Mouse (Mus musculus): ENCODE measurements around the gene Xkr8.
A peak's percentile ranks its signal among the peaks of the same experiment; 100 is the strongest.
"Not testable (repeated sequence)": the region's sequence is repeated elsewhere in the genome, so short reads cannot be mapped to it uniquely, and the experiment has no call there.

The Xkr8 gene

DNA sequence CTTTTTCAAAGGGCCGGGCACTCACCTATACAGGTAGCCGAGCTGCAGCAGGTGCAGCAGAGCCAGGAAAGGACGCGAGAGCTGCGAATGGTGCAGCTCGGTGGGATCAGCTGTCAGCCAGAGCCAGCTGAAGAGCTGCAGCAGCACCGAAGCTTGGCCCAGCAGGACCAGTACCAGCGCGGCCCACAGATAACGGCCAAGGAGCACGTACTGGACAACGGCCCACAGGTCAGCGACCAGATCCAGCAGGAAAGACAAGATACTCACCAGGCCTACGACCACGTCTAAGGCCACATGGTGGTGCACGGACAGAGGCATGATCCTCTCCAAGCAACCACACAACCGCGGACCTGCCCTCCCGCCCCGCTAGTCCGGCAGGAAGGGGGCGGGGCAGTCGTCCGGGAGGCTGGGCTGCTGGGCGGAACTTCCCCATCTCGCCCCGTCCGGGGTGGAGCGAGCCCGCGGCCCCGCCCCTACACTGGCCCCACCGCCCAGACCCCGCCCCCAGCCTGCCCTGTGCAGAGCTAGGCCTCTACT, at the start of gene Xkr8:
Xkr8 (minus strand) TSS at position 399 of the 537 bp plus-strand sequence.
- DNase-seq (ENCODE audit: low spot score) = peak; percentile 69

- no peak for DNase-seq (ENCODE audit: low spot score)
Measured at GRCm38 (mm10) chr4:132780288-132780687, 47.9 kb upstream of the Xkr8 start.

DNA sequence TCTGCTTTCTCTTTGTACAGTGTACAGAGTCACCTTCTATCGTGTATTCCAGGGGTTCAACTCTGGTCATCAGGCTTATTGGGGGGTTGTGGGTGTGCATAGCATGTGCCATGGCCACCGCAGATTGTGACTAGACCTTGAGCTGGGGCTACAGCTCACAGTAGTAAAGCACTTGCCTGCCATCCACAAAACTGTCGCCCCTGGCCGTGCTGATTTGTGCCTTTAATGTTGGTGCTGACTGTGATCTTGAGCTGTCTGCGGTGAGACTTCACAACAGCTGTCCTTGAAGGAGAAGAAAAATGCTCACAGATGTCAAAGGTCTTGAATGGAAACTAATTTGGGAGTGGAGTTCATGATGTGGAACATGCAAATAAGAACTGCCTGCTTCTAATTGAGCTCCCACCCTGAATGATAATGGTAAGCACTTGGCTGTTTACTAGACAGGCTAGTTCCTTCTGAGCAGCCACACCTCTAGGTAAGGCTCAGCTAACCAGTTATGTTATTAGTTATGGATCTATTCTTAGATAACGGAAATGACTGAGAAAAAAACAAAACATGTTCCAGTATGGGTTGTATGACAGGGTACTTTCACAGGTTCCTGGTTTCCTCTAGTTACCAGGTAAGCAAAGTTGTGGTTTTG, 46.3 kb upstream of the Xkr8 start:
- DNase-seq (ENCODE audit: low spot score) = no peak

GRCm38 (mm10) chr4:132776764-132777163, 44.4 kb upstream of the Xkr8 start:
- DNase-seq (ENCODE audit: low spot score) = peak; percentile 30

DNA sequence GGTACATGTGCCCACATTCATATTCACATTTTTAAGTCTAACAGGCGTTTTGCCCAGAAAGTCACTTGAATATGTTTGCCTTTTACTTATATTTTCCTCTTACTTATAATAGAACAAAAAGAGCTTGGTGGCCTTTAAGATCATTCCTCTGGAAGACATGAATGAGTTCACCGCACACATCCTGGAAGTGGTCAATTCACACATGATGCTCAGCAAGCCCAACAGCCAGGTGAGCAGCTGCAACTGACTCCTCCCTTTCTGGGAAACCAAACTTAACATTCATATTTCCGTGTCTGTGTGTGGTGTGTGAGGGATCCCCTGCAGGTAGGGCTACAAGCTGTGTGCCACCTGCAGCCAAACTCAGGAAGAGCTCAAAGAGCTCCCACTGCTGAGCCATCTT, 42.6 kb upstream of the Xkr8 start:
- no peak for DNase-seq (ENCODE audit: low spot score)

DNA sequence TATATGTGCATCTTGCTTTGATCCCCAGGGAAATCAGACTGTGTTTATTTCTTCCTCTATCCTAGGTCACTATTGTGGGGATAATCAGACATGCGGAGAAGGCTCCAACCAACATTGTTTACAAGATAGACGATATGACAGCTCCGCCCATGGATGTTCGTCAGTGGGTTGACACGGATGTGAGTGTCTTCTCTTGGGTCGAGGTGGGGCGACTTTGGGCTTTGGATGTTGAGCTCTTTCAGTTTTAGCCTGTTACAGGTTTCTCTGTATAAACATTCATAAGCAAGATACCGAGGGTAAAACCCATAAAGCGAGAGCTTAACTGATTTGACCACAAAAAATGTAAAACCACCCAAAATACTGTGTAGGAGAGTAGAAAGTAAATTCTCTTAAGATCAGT, 39.4 kb upstream of the Xkr8 start:
- no peak for DNase-seq (ENCODE audit: low spot score)

DNA sequence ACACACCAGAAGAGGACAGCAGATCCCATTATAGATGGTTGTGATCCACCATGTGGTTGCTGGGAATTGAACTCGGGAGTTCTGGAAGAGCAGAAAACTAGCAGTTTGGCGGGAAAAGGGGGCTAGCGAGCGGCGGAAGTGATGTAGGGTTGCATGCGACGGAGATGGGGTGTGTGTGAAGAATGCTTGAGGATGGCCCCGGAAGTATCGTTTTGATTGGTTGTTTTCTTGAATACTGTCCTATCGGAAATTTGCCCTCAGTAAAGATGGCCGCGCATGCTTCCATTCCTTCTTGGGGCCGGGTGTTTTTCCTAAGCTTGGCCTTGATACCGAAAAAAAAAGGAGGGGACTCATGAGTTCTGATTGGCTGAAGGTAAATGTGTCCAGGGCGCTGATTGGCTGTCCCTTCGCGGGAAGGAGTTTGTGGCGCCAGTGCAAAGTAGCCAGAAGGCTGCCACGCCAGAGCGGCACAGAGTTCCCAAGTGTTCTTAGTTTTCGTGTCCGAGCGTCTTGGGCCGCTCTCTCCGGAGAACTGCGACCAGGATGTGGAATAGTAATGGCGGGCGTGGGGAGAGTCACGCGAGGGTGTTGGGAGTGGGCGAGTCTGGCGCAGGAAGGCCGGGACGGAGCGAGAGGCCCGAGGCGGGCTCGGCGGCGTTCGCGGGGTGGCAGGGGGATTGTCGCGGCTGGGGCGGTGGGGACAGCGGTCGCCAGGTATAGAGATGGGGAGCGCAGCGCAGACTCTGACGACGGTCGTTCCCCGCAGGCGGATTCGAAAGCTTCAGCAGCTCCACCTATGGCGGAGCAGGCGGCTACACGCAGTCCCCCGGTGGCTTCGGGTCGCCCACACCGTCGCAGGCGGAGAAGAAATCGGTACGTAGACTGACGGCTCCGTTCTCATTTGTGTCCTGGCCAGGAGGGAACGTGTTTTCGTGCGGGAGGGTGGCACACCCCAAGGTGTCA, 35.8 kb upstream of the Xkr8 start, which contains the start of gene Rpa2:
Rpa2 (plus strand) TSS at position 419 of the 963 bp plus-strand sequence.
- DNase-seq (ENCODE audit: low spot score) = peak; percentile 93

GRCm38 (mm10) chr4:132763125-132763524, 30.8 kb upstream of the Xkr8 start:
- DNase-seq (ENCODE audit: low spot score) = not testable (repeated sequence)

DNA sequence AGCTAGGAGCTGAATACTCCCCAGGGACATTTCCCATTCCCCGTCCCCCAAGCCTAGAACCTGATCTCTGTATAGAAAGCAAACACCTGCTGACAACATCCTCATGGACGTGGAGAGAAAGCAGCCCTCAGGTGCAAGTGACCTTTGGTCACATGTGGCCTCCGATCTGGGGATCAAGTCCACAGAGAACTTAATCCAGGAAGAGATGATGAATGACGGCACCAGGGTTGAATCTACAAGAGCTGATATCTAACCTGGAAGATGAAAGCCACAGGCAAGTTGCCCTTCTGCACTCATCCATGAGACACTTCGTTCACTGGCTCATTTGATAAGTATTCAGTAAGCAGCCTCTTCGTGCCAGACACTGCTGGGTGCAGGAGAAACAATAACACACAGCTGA, 30.3 kb upstream of the Xkr8 start:
- DNase-seq (ENCODE audit: low spot score) = no peak

GRCm38 (mm10) chr4:132760296-132760695, 27.9 kb upstream of the Xkr8 start:
- no peak for DNase-seq (ENCODE audit: low spot score)

GRCm38 (mm10) chr4:132757633-132758351, 25.4 kb upstream of the Xkr8 start:
- DNase-seq (ENCODE audit: low spot score) = no peak

GRCm38 (mm10) chr4:132756974-132757373, 24.6 kb upstream of the Xkr8 start, which contains the start of gene Smpdl3b:
Smpdl3b (minus strand) TSS chr4:132757252.
- peak; percentile 49 for DNase-seq (ENCODE audit: low spot score)

DNA sequence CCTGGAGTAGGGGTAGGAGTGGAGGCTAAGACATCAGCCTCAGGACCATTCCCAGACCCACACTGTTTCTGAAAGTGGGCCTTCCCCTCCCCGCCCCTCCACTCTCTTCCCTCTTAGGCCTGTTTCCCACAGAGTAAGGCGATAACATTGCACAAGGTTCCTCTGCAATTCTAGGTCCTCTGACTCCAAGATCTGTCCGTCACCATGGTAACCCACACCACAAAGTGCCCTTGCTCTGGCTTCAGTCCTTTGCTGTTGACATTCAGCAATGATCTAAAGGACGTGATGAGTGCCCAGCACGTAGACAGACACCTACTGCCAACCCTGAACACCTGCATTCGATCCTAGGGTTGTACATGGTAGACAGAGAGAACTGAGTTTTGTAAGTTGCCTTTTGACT, 20.6 kb upstream of the Xkr8 start:
- DNase-seq (ENCODE audit: low spot score) = no peak

GRCm38 (mm10) chr4:132749258-132749982, 17.1 kb upstream of the Xkr8 start:
- DNase-seq (ENCODE audit: low spot score) = no peak

GRCm38 (mm10) chr4:132748778-132749177, 16.4 kb upstream of the Xkr8 start:
- DNase-seq (ENCODE audit: low spot score) = no peak

GRCm38 (mm10) chr4:132747664-132748259, 15.4 kb upstream of the Xkr8 start:
- DNase-seq (ENCODE audit: low spot score) = no peak

GRCm38 (mm10) chr4:132746911-132747517, 14.7 kb upstream of the Xkr8 start:
- no peak for DNase-seq (ENCODE audit: low spot score)

DNA sequence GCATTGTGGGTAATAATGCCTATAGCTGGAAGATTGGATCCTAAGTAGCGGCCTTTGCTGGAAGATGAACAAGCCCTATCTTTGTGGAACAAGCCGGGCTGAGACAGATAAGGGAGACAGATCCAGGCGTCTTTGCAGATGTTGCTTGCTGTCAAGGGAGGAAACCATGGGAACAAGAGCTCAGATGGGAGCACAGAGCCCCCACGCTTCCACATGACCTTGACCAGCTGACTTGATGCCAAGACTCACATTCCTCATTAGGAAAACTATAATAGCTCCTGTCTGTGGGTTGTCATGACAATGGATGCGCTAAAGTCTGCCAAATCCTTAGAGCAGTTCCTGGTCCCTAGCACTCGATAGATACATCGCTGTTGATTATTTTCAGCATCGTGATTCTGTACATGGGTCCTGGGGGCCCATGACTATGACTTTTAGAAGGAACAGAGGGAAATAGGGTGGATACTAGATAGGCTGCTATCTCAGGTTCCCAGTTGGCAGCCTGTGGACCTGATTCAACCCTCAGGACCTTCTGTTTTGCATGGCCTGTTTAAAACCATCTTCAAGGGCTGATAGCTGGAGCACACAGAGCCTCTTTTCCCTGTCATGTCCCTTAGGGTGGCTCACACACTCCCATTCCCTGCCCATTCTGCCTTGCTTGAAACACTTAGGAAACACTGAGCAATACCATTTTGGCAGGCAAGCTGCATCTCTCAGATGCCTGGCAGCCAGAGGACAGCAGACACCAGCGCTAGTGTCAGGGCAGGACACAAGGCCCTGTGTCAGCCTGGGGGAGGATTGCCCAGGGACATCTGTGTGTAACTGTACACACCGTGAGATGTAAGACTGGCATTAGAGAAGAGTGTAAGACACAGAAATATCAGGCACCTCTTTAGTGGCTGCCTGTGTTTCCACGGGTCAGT, 11.9 kb upstream of the Xkr8 start:
- DNase-seq (ENCODE audit: low spot score) = no peak

DNA sequence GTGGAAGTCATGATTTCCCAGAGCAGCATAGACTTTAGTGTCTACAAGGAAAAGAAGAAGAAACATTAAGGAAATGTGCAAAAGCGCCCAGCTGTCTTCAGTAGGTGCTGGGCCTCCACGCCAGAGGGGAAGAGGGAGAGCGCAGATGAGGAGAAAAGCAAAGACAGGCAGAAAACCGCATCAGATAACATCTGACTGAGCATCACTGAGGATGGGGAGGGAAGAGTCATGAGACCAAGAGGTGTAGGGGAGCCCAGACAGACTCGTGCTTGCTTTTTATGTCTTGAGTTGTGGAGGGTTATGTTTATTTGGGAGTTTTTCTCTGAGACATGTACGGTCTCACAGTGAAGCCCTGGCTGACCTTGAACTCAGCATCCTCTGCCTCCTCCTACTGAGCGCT, 9.1 kb upstream of the Xkr8 start:
- no peak for DNase-seq (ENCODE audit: low spot score)

Data from ovary, postnatal 10 days (tissue).